Mouse (Mus musculus): Measurements from ENCODE around the gene Zfp319. TPM values are rescaled to one million over a fixed set of nuclear protein-coding genes. Genes with fewer than 3 reads are reported as not detected.
"Not testable (repeated sequence)": the region's sequence is repeated elsewhere in the genome, so short reads cannot be mapped to it uniquely, and the experiment has no call there.

Gene Zfp319
- 5.6 and 6.7 TPM in 2 replicates for total RNA-seq (2015)
- total RNA-seq (2017): 3.7 and 4.2 TPM in 2 replicates

DNA sequence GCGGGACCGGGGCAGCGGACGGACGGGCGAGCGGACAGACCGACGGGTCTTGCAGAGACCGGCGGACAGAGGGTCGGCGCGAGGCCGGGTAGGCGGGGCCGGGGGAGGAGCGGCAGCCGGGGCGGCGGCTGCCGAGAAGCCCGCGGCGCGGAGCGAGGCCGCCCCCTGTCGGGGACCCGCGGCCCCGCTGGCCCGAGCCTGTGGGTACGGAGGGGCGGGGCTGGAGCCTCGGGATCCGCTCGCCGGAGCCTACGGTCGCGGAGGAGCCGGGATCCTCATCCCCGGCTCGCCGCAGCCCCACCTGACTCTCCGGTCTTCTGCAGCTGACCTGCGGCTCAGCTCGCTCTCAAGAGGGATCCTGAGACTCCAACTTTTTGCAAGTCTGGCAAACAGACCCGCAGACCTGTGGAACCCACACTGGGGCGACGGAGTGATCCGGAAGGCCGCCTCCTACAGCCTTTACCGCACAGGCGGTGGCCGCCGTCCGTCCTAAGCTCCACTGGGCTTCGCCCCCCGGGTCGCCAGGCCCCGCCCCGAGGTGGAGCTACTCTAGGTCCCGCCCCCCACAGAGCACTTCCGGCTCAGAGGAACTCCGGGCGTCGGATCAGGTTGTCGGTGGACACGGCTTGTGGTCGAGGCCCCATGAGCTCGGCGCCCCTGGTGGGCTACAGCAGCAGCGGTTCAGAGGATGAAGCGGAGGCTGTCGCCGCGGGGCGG, at the start of gene Zfp319, which contains the start of gene Usb1:
Gene Zfp319 (minus strand): TSS at position 231 of the 717 bp plus-strand sequence.
Gene Usb1 (plus strand): TSS at position 565 of the 717 bp plus-strand sequence.
- peak; percentile 83 for ATAC-seq (ENCODE audit: poor library complexity, severe bottlenecking)

DNA sequence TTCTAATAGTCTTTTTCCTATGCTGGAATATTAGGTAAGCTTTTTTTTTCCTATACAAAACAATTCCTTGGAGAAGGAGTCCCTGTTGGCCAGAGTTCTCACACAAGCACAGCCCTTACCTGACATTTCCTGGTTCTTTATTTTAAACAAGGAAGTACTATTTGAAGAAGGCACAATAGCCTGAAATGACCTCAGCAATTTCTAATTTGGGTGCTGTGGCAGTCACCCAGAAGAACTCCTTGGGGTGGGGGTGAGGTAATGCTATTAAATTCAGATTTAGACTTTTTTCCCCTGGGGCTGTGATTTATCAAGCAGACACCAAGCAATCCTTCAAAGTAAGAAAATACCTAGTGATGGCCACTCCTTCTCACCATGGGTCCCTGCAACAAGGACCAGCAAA, 49.2 kb upstream of the Zfp319 start:
- ATAC-seq (ENCODE audit: poor library complexity, severe bottlenecking): no peak

DNA sequence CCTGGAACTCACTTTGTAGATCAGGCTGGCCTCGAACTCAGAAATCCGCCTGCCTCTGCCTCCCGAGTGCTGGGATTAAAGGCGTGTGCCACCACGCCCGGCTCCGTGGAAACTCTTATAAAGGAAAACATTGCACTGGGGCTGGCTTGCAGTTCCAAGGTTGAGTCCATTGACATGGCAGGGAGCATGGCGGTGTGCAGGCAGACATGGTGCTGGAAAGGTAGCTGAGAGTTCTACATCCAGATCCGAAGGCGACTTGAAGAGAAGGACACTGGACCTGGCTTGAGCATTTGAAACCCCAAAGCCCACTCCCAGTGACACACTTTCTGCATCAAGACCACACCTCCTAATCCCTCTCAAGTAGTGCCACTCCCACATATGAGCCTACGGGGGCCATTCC, 47.2 kb upstream of the Zfp319 start:
- ATAC-seq (ENCODE audit: poor library complexity, severe bottlenecking): not testable (repeated sequence)

DNA sequence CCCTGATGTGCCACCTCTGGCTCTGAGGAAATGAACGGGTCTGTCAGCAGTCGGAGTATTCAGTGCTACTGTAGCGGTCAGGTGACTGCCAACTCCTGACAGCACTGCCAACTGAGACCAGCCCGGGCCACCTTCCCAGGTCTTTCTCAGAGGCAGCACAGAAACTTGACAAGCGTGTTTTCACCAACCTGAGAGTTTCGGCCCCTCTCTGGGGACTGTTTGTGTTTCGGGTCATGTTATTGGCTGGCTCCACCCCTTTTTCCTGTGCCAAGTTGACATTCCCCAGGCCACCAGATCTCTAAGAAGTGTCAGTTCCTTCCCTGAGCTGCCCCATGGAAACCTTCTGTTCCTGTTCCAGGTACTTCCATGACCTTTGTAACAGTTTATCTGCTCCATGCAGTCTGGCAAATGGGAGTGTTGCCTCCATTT, 46.1 kb upstream of the Zfp319 start:
- no peak for ATAC-seq (ENCODE audit: poor library complexity, severe bottlenecking)

DNA sequence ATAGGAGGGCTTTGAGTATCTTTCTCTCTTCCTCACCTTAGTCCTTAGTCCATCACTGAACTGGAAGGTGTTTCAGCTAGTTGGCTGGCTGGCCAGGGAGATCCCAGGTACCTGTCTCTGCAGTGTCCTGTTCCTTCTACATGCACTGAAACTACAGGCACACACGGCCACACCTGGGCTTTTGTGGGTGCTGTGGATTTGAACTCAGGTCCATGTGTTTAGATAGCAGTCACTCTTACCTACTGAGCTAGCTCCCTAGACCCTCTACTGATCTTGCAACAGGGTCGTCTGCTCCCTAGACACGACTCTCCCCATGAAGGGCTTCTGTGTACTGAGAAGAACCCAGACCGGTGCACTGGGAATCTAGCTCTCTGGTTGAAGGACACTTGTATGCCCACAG, 45.4 kb upstream of the Zfp319 start:
- ATAC-seq (ENCODE audit: poor library complexity, severe bottlenecking): no peak

DNA sequence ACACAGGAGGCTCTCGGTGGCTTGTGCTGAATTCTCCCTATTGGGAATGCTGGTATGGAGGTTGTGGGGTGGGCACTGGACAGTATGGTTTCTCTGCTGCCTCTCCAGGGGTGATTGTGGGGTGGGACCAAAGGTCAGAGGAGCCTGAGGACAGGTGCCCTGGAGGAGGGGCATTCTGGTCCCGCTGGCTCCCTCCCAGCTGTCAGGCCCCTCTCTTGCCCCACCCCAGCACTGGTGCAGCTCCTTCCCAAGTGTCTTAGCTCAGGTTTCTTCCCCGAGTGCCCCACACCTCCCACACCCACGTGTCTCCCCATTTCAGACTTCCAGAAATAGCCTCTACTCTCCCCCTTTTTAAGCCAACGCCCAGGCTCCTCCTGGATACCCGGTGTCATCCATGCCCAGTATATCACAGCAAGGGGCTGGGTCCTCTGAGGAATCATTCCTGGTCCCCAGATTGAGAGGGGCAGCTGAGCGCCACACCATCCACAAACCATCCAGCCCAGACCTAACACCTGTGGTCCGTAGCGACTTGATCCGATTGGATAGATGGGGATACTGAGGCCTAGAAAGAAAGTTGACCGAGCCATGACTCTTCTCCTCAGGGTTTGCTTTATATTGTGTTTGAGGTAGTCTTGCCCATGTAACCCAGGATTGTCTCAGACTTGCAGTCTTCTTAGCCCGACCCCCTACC, 44.7 kb upstream of the Zfp319 start:
- no peak for ATAC-seq (ENCODE audit: poor library complexity, severe bottlenecking)

DNA sequence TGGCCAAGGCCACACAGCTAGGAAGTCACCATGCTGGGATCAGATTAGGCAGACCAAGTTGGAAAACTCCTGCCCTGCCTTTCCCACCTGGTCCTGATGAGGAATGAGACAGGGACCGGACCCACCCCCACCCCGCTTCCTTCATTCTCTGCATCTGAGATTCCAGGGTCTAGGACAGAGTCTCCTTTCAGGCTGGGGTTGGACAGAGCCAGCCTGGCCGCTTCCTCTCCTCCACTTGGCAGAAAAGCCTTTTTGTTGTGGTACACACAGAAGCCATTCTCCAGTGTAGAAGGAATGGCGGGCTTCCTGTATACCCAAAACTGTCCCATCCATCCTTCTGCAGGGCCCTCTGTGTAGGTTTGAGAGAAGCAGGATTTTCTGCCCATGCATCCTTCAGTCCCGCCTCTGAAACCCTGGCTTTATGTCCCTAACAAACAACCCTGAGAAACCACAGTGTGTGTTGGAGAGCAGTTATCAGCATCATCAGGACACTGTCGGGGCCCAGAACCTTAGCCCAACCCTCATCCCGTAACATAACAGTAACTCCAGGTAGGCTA, 43.7 kb upstream of the Zfp319 start:
- ATAC-seq (ENCODE audit: poor library complexity, severe bottlenecking): no peak

DNA sequence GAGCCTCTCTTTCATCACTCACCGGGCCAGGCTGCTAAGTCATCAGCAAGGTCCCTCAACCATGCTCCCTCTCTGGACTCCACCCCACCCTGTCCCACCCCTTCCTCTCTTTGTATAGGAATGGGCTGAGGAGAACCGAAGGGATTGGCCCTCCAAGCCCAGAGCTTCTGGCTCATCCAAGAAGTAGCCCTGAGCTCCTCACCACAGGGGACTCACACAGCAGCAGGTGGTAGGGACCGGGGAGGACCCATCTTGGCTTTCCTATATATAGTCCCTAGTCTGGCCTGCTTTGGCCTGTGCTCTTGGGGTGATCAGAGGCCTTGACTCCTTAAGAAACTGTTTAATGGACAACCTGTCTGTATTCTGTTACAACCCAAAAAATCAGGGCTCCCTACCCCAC, 42.7 kb upstream of the Zfp319 start:
- ATAC-seq (ENCODE audit: poor library complexity, severe bottlenecking): no peak

DNA sequence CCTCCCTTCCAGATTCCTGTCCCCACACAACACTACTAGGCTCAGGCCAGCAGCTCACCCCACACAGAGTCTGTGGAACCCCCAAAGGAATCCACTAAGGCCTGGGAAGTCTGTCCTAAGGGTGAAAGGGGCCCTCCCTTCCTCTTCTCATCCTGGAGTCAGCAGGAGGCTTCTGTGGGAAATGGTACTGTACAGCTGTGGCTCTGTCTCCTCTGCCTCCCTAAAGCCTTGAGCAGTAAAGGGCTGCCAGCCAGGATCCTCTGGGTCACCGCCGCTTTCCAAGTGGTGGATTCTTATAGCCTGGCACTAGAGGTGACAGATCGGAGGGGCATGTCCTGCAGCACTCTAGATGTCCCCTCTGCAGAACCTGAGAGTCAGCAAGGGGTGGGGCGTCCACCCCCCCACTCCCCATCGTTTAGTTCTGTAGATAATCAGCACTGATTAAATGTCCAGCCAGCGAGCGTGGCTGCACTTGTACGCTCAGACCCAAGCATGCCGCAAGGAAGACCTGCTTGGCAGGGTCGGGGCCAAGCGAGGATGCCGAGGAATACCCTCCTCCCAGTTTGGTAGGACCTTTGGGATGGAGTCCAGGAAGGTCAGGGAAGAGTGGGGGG, 41.7 kb upstream of the Zfp319 start:
- ATAC-seq (ENCODE audit: poor library complexity, severe bottlenecking): no peak

DNA sequence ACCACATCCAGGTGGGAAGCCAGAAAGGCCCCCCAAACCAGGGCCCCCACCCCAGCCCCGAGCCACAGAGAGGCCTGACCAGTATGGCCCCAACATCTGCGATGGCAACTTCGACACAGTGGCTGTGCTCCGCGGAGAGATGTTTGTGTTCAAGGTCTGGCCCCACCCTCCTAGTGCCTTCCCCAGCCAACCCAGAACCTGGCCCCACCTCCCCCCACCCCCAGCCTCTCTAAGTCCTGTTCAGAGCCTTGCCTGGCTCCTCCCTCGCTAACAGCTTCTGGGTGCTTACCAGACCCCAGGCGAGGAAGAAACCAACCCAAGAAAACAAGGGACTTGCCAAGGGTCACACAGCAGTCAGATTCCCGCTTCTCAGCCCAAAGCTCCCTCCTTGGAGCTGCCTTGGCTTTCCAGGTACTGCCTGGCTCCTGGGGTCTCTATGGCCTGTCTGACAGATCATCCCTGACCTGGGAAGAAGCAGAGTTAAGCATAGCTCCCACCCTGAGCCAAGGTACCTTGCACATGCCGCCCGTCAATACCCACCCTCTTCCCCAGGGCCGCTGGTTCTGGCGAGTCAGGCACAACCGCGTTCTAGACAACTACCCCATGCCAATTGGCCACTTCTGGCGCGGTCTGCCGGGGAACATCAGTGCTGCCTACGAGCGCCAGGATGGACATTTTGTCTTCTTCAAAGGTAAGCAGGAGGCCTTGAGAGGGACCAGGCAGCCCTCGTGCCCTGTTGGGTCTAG, 38.0 kb upstream of the Zfp319 start:
- no peak for ATAC-seq (ENCODE audit: poor library complexity, severe bottlenecking)

DNA sequence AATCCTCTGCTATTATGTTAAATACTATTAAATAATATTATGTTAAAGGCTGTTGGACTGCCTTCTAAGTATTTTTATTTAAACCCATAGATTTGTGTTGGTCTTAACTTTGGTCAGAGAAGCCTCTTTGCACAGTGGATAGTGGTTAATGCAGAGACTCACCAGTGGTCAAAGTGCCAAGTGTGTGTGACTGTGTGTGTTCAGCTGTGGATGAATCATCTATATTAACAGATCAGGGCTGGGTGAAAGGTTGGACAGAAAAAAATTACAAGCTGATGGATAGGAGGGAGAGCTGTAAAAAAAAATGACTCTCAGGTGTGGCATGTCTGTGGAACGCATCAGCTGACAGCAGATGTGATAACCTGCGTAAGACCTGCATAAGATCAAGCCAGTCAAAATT, 32.1 kb upstream of the Zfp319 start:
- no peak for ATAC-seq (ENCODE audit: poor library complexity, severe bottlenecking)

DNA sequence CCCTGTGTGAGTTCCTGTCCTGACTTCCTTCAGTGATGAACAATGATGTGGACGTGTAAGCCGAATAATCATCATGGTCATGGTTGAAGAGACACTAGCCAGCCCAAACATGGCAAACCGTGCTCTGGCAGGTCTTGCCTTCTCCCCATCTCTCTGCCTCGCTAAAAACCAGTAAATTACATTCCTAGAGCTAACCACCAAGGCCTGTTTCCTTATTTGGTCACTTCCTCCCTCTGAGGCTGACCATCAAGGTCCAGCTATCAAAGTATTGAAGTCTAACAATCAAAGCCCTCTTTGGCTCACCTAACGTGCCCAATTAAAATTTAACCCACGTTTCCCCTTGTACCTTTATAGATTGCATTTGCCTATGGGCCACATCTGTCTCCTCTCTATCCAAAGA, 30.5 kb upstream of the Zfp319 start:
- ATAC-seq (ENCODE audit: poor library complexity, severe bottlenecking): no peak

DNA sequence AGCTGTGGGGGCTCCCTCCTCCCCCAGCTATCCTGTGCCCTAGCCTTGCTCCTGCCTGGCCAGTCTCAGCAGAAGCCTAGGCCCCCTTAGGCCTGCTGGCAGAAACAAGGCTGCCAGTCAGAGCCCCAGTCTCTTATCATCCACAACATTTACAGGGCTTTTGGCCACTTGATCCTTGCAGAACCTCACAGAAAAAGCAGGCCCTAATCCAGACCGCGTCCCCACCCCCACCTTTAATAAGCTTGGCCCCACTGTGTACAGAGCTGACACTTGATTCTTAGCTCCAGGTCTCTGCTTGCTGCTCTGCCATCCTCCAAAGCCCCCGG, 29.2 kb upstream of the Zfp319 start:
- no peak for ATAC-seq (ENCODE audit: poor library complexity, severe bottlenecking)

DNA sequence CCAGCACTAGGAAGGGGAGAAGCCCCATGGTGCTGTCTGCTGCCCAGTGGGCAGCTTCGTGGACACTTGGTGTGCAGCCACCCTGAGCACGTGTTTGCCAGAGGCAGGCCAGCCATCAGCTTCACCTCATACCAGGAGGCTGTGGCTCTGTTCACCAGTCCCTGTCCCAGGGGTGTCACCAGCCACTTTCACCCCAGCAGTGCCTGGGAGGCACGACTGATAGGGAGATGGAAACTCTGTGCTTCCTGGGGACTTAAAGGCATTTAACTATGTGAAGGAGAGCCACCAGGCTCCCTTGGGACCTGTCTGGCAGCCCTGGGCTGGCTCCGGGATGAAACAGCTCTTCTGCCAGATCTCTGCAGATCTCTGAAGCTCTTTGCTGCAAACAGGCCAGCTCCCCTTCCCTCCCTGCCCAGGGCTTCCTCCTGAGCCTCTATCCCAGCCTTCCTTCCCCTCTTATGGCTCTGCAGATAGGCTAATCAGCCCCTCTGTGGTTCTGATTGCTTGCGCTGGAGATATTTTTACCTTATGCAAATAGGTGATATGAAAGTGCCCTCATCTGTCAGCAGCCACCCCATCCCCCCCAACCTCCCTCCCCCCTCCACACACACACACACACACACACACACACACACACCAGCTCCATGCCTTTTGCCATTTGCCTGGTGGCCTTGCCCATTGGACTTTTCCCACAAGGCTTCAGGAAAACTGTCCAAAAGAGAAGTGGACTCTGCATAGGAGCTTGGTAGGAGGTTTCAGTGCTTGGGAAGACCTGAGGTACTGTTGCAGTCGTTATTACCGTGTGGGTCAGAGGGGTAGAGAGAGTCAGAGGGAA, 28.6 kb upstream of the Zfp319 start:
- ATAC-seq (ENCODE audit: poor library complexity, severe bottlenecking): no peak

DNA sequence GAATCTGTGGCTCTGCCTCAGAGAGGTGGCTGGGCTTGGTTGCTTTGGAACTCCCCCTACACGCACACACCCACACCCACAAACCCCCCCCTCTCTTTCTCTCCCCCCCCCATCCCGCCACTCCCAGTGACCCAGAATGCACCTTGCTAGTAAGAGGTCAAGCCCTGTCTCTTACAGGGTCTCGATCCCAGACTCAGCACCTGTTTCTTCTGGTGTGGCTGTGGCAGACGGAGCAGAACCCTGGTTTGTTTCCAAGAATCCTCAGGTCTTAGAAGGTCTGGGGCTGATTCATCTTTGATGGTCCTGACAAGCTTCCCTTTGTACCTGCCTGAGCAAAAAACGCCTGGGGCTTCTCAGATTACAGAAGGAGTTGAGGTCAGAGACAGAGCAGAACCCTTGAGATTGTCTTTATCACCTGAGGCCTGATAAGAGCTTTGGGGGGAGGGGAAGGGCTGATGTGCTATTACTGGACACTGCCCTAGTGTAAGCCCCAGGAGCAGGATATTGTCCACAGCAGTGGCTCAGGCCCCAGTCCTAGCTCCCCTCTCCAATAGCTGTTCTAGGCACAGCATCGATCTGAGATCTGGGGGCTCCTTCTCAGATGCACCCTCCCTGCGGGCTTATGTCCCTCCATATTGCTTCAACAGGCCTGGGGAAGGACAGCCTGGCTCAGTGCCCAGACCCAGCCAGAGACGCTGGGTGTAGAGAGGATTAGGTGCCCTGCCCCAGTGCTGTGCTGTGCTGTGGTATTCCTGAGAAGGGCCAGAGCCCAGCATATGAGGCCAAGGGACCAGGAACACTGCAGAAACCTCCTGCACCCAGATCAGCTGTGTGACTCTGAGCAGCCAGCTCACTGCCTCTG, 27.0 kb upstream of the Zfp319 start:
- no peak for ATAC-seq (ENCODE audit: poor library complexity, severe bottlenecking)

DNA sequence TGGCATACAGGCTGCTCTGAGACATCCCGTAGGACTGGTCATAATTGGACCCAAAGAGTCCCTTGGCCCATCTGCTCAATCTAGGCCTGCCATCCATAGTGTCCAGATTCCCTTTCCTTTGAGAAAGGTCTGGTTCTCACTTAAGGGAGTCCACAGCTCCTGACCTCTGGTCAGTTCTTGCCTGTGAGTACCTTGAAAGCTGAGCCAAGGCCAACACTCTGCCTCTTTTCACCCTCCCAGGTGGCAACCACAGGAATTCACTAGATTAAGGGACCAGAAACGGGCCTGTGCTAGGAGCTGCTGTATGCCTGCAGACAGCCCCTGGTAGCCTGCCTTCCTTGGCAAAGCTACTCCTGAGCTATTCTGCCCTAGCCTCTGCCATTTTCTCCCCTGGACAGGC, 22.9 kb upstream of the Zfp319 start:
- ATAC-seq (ENCODE audit: poor library complexity, severe bottlenecking): no peak

DNA sequence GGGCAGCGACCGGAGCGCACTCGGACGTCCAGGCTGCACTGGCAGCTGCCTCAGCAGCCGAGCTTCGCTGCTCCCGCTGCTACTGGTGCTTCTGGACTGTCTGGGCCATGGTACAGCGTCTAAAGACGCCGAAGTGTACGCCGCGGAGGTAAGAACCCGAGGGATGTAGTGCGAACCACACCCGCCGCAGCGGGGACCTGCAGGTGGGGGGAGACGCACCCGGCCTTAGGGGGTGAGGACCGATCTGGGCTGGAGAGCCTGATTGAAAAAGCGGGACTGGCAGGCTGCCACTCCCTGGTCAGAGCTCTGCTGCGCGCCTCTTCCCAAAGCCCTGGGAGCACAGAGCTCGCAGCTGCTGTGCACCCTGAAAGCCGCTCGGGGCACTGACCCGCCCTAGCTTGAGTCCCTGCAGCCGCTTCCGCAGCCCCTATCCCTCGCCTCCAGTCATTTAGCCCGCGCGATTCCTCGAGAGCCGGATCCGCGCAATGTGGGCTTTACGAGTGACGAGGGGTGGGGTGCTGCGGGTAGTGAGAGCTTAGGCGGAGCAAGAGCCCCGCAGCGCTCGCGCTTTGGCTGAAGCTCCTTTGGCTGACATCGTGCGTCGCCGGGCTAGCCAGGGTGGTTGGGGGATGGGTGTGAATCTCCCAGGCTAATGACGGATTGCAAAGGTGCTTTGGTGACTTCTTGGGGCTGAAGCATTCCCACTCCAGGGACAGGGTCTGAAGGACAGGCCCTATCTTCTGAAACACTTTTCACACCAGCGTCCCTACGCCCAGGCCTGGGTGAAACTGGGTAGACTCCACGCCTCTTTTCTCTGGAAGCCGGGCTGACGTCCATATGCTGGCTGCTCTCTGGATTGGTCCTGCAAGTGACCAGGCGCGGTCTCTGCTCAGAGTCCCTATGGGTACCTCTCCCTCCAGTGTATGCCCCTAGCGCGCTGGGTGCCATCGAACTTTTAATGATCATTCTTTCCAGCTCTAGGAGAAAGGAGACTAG, 21.4 kb upstream of the Zfp319 start:
- ATAC-seq (ENCODE audit: poor library complexity, severe bottlenecking): no peak

All from megakaryocyte, adult 5-6 weeks (primary cell).